Mouse (Mus musculus) v-Abl transformed pro-B cells (cell line): ENCODE measurements around the gene Ldlrap1.

Source experiments
- in situ Hi-C, 2 experiments: fragments of 400-800 bp; cut with MboI; formaldehyde crosslinking; loops; one replicate each; pipeline ENCODE4 v1.15.1; 2025; ENCODE audit not compliant: unreplicated experiment in 2 of 2

The Ldlrap1 gene

DNA sequence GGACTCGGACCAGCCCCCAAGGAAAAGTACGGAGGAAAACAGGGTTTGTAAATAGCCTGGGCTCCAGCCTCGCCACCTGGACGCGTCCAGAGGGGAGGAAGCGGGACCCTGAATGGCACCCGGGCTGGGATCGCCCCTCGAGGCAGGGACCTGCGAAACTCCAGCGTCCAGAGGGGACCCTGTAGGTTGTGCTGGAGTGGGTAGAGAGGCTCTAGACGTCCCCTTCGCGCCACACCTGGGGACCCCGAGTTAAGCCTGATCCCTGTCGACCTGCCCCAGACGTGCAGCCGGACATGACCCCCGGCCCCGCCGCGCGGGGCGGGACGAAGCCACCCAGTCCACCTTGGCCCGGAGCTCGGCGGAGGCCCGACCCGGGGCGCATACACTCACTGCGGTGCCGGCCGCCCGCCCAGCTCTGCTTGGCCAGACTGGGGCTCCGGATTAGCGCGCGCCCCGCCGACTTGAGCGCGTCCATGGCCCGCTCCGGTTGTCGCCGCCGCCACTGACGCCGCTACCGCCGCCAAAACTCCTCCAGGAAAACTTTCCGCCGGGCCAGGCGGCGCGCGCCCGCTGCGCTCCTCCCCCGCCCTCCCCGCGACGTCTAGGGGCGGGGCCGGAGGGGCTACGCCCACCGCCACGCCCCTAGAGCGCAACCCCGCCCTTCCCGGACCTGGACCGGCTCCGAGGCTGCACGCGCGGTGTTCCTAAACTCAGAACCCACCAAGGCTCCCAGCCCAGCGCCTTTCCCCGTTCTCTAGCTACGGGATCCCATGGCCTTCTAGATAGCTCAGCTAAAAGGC, at the start of gene Ldlrap1:
Gene Ldlrap1, minus strand, starts transcription at position 599 of the 800 bp plus-strand sequence.
- in situ Hi-C loops: no loop called here

DNA sequence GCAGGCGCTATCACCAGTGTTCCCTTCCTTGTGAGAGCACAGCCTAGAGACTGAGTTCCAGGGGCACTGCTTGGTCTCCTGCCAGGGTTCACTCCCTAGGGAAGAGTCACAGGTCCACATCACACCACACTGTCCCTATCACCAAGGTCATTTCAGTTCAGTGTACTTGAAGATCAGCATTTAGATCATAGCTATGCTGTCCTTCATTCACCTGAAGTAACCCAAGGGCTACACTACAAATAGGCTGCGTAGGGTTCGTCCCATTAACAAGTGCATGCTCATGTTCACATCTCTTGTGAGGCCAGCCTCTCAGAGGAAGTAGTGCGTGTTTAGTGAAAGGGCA, 46.4 kb upstream of the Ldlrap1 start:
- in situ Hi-C loops: no loop called here

DNA sequence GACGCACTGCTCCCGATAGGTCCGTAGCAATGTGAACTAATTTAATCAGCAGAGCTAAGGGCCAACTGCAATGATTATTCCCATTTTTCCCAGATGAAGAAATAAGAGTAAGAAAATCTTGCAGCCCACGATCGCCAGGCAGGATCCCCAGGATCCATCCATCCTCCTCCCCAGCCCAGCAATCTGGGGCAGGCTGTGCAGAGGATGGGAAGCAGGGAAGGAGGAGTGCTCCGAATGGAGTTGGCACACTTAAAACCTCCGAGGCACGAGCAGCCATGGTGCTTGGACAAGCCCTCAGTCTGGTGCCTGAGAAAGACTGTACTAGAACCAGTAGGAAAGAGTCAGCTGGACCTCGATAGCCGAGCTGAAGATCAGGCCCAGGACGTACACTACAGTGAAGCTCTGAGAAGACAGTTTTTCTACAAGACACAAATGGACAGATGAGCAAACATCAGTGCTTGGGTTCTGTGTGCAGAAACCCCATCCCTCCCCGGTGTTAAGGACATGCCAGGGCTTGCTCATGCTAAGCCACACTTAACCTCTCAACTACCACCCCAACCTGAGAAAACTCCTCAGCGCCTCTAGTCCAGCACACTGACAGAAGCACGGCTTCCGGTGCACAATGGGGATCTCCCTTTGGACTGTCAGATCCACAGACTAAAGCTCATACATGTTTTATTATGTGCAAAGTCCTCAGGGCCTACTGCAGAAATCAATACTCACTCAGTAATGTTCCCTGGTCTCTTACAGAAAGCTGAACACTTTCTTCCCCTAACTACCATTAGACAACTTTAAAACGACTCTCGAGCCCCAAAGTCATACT, 45.8 kb upstream of the Ldlrap1 start:
- in situ Hi-C loops: no loop called here

DNA sequence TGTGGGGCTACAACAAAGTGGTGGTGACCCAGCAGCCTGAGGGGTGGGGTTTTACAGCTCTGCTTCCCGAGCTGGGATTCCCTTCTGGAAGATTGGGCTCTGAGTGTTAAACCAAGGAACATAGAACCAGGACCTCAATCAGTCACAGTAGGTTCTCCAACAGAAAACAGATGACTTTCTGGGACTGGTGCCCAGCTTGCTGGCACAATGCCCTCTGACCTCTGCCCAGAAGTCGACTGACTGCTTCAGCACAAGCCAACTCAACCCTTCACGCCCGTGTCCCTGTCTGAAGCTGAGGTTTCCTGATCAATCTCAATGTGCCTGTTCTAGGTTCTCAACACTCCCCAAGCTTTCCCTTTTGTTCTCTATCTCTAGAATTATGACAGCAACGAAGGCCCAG, 36.9 kb upstream of the Ldlrap1 start:
- in situ Hi-C loops: loop anchor here (5.0 to 10.0 kb wide), 2 partner anchors 73 to 240 kb away; no protein-coding TSS in a partner anchor

DNA sequence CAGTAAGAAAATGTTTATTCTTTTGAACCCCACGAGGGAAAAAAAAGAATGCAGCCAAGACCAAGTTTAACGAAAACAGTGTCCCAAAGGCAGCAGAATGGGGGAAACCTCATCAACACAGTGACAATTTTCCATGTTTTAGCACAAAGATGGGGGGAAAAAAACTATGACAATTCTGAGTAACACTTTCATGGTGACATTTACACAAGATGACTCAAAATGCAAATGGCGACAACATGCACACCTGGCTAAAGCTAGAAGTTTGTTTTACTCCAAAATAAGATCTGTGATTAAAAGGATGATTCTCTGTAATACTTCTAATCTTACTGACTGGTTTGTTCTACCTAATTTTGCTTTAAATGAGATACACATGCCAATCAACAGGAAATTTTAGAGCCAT, 34.9 kb upstream of the Ldlrap1 start:
- in situ Hi-C loops: loop anchor here in 1 of 2 experiments (10.0 kb wide), 1 partner anchor 238 kb away; no protein-coding TSS in a partner anchor

DNA sequence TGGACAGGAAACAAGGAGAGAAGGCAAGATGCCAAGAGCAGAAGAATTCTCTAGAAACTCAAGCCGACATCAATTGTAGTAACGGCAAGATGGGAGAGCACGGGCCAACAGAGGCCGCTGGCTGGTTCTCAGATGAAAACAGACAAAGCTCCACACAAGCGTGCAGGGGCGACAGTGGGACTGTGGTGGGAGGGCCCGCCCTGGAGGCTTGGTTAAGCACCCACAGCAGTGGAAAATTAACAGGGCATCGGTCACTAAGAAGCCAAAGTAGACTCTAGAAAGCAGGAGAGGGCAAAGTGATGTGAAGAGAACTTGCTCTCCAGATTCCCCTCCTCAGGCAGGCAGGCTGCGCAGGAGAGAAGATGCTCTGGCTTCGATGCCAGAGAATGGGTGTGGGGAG, 34.3 kb upstream of the Ldlrap1 start:
- in situ Hi-C loops: loop anchor here in 1 of 2 experiments (10.0 kb wide), 1 partner anchor 237 kb away; no protein-coding TSS in a partner anchor

DNA sequence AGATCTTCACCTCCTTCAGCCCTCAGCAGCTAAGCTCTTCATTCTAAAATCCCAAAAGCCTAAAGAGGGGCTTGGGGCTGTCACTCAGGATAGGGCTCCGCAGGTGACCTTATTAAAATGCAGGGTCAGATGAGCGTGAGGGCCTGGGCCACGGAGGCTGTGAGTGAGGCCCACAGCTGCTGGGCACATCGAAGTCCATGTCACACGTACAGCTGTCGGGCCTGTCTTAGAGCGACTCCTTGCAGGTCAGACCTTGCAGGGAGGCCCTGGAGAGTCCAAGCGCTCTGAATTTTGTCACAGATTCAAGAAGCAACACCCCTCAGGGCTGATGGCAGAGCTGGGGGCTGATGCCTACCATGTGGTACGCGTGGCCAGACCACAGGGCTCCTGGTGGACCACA, 32.9 kb upstream of the Ldlrap1 start:
- in situ Hi-C loops: loop anchor here in 1 of 2 experiments (10.0 kb wide), 1 partner anchor 236 kb away; no protein-coding TSS in a partner anchor

DNA sequence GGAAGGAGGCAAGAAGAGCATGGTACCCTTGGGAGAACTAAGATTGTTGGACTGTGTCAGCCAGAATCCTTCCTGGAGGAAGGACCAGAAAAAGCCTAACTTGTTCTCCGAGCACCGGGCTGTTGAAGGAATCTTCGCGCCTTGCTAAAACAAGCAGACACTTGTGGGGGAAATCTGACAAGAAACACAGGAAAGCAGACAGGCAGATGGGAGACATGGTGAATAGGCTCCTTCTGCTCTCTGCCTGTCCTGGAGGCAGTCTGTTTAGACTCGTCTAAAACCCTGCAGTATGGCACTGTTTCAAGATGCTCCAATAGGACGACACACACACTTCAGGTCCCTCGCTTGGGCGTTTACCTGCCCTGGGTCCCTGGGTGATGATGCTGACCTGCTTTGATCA, 32.3 kb upstream of the Ldlrap1 start:
- in situ Hi-C loops: loop anchor here in 1 of 2 experiments (10.0 kb wide), 1 partner anchor 235 kb away; no protein-coding TSS in a partner anchor

DNA sequence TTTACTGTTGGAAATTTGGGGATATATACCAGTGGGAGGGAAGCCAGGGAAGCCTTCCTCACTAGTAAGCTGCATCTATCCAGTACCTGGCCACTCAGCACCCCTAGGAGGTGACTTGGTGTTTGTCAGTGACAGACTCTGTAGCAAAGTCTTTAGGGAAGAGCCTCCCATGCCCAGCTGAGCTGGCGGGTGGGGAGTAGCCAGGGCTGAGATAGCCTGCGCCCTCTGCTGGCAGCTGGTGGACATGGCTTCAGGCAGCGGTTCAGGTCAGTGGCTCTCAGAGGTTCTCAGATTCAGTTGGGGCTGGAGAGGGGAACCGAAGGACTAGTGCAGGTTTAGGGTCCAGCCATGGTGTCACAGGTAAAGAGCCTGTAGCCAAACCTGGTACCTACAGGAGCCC, 31.4 kb upstream of the Ldlrap1 start:
- in situ Hi-C loops: loop anchor here (5.0 to 10.0 kb wide), 3 partner anchors 54 to 257 kb away; no protein-coding TSS in a partner anchor

DNA sequence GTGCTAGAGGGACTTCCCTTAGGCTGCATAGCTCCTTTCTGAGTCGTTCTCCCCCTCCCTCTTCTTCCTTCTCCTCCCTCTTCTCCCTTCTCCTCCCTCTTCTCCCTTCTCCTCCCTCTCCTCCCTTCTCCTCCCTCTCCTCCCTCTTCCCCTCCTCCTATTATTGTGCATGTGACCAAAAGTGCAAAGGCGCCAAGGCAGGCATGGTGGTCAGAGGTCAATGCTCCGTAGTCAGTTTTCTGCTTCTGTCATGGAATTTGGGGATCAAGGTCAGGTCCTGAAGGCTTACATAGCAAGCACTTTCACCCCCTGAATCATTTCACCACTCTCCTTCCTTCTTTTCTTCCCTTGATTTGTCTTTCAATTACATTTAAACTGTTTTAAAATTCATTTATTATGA, 31.0 kb upstream of the Ldlrap1 start:
- in situ Hi-C loops: loop anchor here (5.0 to 10.0 kb wide), 3 partner anchors 54 to 257 kb away; no protein-coding TSS in a partner anchor

DNA sequence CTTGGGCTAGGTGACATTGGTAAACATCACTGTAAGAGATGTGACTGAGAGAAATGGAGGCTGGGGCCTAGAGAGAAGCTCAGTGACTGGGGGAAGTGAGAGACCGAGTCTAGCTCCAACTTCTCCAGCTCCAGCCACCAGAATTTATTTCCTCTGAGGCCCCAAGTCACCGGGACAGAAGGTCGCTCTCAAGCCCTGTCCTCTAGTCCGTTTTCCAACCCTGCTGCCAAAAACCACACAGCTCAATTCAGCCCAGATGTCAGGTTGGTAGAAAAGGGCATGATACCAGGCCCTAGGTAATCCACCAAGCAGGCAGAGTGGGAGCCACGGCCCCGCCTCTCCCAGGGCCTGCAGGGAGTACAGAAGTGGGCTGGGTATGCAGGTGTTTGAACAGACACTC, 29.8 kb upstream of the Ldlrap1 start:
- in situ Hi-C loops: loop anchor here (5.0 to 10.0 kb wide), 3 partner anchors 53 to 255 kb away; no protein-coding TSS in a partner anchor

DNA sequence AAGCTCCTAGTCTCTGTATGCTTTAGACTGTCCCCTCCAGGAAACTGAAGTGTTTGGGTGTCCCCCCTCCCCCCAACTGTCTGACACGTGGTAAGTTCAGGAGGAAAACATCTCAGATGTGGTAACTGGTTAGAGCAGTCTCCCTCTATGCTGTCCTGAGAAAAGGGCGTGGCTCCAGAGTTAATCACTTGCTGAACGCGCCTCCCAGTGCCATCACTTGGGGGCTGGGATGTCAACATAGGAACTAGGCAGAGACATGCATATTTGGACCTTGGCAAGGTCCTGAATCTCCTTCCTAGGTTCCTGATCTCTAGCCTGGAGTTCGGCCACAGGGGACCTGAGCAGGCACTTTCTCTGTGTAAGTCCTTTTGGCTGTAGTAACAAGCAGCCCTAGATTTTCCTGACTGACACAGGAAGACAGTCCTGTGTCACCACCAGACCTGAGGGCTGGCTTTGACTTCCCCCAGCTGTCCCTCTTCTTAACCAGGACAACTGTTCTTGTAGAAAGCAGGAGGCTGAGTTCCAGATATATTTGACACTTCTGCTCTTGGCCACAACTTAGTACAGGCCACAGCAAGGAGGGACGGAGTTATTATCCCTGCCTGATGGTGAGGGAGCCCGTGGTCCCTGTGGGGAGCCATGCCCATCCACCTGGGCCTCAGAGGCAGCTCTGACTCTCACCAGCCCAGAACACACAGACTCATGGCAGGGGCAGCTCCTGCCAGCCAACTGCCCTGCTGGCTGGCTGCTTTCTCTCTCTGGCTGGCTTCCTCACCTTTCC, 28.9 kb upstream of the Ldlrap1 start:
- in situ Hi-C loops: loop anchor here (5.0 to 10.0 kb wide), 3 partner anchors 52 to 254 kb away; no protein-coding TSS in a partner anchor

DNA sequence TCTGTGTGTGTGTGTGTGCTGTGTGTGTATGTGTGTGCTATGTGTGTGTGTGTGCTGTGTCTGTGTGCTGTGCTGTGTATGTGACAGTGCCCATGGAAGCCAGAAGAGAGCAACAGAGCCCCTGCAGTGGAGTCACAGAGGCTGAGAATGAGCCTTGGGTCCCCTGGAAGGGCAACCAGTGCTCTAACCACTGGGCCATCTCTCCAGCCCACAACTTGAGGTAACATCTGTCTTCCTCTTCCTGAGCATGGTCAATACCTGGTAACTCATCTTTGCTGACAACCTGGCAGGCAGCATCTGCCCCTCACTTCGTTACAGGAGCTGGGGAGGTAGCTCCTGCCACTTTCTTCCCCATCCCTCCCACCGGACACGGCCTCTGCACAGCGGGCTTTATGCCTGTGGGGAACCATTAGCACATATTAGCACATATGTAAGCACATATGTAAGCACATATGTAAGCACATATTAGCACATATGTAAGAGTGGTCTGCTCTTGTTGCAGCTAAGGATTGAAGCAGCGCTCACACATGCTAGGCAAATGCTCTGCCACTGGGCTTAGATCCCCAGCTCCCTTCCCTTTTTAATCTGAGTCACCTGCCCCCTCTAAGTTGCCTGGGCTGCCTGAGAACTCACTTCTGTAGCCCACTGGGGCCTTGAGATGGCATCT, 28.1 kb upstream of the Ldlrap1 start:
- in situ Hi-C loops: loop anchor here (5.0 to 10.0 kb wide), 3 partner anchors 51 to 254 kb away; no protein-coding TSS in a partner anchor

DNA sequence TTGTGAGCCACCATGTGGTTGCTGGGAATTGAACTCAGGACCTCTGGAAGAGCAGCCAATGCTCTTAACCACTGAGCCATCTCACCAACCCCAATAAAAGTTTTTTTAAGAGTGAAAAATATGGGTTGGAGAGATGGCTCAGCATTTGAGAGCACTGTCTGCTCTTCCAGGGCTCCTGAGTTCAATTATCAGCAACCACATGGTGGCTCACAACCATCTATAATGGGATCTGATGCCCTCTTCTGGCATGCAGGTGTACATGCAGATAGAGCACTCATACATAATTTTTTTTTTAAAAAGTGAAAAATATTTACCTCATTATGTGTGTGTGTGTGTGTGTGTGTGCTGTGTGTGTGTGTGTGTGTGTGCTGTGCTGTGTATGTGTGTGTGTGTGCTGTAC, 27.1 kb upstream of the Ldlrap1 start:
- in situ Hi-C loops: loop anchor here (5.0 to 10.0 kb wide), 4 partner anchors 50 to 253 kb away; no protein-coding TSS in a partner anchor

DNA sequence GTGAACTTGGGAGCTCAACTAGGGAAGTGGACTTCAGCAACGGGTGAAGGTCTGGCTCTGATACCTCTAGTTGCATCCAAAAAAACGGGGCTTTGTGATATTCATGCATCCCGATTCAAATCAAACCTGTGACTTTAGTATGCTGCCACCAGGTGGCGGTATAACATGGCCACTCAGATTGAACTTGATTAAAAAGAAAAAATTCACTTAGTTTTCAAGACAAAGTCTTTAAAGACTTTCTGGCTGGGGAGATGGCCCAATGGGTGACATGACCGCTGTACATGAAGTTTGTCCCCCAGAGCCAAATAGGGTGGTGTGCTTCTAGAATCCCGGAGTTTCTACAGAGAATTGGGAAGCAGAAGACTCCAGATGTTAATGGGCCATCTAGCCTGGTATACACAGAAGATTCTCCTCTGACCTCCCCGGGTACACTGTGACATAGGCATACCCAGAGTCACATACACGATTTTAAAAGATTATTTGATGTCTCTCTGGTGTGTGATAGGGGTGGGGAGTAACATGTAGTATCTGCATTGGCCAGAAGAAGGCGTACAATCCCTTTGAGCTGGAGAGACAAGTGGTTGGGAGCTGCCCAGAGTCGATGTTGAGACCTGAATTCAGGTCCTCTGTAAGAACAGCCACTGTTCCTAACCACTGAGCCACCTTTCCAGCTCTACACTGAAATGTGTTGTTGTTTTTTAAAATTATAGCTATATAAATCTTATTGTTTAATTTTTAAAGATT, 25.6 kb upstream of the Ldlrap1 start:
- in situ Hi-C loops: loop anchor here (5.0 to 10.0 kb wide), 3 partner anchors 49 to 251 kb away; no protein-coding TSS in a partner anchor

DNA sequence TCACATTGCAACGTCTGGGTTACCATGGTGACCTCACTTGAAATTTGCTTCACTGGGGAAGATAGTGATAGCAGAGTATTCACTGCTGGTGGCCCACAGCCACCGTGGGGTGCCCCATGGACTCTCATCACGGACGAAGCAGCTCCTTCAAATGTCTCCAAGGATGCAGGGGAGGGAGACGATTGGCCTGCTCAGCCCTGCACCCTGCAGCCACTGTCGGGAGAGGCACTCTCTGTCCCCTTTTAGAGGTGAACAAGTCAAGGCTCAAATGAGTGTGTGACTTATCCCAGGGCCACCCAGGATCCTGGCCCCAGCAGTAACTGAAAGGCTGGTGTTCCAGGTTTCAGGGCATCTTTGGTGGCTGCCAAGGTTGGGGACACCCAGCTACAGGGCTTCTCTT, 23.9 kb upstream of the Ldlrap1 start:
- in situ Hi-C loops: loop anchor here (5.0 to 10.0 kb wide), 3 partner anchors 47 to 249 kb away; no protein-coding TSS in a partner anchor

DNA sequence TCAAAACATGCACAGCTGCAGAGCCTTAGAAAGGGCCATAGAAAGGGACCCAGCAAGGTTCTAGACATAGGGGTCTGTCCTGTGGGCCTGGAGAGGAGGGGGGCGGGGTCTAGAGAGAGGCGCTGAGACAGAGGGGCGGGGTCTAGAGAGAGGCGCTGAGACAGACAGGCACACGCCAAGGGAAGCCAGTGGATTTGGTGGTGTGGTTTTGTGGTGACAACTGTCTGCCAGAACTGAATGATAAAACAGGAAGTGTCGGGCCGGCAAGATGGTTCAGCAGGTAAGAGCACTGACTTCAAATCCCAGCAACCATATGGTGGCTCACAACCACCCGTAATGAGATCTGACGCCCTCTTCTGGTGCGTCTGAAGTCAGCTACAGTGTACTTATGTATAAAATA, 19.1 kb upstream of the Ldlrap1 start:
- in situ Hi-C loops: no loop called here

DNA sequence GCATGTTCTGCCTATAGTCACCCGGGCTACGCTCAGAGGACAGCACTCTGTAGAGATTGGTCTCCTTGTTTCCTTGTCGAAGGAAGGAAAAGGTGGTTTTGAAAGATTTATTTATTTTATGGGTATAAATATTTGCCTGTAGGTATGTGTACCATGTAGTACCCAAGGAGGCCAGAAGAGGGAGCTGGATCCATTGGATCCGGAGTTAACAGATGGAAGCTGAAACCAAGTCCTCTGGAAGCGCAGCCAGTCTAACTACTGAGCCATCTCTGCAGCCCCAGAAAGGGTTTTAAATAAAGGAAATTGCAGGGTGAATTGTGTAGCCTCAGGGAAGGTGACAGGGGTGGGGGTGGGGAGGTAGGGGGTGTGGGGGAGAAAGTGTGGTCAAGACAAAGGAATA, 16.9 kb upstream of the Ldlrap1 start:
- in situ Hi-C loops: no loop called here
